Mouse (Mus musculus): Measurements from ENCODE around the gene Spn.

The Spn gene

DNA sequence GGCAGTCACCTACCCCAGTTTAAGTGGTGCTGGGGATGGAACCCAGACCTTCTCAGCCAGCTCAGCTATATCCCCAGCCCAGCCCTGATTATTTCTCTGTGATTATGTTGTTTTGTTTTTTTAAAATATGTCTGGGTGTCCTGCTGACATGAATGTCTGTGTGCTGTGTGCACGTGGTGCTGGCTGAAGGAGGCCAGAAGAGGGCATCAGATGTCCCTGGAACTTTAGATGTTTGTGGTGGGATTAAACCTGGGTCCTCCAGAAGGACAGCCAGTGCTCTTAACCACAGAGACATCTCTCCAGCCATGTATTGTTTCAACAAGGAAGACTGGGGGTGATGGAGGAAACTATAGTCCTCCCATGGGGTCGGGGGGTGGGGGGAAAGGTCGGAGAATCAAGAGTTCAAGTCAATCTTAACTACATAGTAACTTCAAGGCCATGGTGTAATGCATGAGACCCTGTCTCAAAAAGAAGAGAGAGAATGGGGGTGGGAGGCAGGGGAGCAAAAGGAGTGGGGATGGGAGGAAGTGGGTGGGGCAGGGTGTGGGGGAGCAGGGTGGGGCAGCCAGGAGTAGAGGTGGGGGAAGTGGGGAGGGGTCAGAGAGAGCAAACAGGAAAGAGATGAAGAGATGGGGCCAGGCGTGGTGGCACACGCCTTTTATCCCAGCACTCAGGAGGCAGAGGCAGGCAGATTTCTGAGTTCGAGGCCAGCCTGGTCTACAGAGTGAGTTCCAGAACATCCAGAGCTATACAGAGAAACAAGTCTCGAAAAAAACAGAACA, 3.2 kb upstream of the Spn start:
- no peak for DNase-seq

- DNase-seq = no peak
Measured at GRCm38 (mm10) chr7:127139562-127139961, 1.9 kb upstream of the Spn start.

- no peak for DNase-seq
Measured at GRCm38 (mm10) chr7:127139100-127139499, 1.5 kb upstream of the Spn start.

DNA sequence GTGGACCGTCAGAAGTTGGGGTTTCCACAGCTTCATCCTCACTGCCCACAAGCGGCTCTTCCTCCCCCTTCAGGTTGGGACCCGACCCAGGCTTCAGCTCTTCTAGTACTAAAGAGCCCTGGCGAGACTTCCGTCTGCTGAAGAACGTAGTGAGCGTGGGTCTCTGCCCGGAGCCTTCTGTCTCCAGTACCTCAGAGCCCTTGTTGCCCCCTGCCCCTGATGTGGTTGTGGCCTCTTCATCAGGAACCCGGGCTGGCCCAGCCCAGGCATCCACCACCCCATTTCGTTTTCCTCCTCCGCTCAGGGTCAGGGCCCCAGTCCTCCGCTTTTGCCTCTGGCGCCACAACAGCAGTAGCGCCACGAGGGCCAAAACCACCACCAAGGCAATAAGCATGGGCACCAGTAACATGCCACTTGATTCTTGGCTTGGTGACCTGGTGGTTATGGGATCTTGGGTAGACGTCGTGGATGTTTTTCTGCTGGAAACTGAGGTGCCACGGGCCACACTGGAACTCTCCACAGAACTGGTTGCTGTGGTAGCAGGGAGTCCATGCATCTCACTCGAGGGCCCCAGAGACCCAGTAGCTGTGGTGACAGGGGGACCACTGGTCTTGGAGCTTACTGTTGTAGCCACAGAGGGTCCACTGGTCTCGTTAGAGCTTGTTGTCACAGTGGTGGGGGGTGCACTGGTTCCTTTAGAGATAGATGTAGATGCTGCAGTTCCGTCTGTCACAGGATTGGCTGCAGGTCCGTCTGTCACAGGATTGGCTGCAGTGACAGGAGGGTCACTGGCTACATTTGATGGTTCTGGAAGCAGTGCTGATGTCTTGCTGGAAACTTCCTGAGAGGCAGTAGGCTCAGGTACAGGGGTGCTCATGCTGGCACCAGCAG, 1.2 kb downstream of the Spn start:
- no peak for DNase-seq

DNA sequence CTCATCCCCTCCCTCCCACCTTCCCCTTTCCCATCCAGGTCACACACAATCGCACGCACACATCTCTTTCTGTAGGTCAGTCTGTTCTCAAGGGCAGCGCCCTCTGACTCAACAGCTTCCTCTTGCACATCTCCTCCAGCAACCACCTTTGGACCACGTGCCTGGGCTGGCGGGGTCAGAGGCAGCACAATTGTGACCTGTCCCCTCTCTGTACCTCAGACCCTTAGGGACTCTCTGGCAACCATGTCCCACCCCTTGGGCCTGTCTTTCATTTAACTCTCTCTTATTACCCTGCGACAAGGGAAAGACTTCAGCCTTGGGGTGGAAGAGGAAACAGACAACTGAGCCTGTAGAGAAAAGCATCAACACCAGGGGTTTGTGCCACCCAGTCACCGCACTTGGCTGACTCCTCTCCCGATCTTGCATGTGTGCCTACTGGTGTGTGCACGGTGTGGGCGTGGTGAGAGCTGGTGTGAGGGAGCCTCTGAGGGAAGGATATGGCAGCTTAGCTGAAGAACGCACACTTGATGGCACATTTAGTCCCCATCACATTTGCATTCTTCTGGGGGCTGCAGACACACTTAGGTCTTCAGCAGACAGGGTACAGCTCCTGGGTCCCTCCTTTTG, 2.7 kb downstream of the Spn start:
- DNase-seq = no peak

DNA sequence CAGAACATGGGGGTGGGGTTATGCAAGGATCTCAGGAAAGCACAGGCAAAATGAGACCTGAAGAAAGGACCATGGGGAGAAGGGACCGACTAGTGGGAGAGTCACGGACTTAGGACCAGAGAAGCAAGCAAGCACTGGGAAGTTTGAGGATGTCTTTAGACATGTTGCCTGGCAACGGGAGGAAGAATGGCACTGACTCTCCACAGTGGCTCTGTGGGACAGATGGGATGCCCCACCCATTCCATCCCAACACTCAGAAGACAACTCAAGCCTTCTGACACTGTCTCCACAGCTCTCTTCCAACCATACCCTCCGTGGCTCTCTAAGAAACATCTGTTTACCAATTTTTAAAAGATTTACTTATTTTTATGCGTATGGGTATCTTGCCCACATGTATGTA, 4.5 kb downstream of the Spn start:
- DNase-seq = no peak

DNA sequence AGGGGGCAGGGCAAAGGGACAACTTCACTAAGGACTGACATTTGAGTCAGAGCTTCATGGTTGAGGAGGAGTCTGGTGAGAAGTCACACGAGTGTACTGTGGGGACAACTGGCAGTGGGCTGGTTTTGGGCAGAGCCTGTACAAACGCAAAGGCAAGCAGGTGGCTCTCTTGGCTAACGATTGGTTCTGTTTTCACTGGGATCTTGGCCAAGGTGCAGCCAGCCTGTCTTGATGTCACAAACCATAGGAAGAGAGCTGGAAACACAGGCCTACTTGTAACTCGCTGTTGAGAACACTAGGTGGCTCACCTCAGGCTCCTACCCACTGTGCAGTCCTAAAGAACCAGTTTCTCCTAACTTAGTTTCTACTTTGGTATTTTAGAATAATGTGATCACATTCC, 8.0 kb downstream of the Spn start:
- DNase-seq = peak; percentile 63

DNA sequence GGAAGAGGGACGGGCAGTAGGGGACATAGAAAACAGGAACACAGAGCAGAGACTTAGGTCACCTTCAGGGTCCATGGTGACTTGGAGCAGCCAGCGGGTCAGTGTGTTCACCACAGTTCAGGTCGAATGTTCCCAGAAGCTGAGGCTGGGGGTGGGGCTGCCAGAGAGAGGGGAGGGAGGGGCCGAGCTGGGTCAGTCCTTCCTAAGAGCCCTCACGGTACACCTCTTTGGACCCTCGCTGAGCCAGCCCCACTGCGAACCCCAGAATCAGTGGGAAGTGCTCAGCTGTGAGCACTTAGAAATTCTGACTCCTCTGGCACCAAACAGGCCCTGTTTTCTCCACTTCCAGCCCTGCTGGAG, 15.7 kb downstream of the Spn start, which contains the start of gene Qprt:
Gene Qprt, minus strand, starts transcription at position 316 of the 360 bp plus-strand sequence.
- peak; percentile 63 for DNase-seq

DNA sequence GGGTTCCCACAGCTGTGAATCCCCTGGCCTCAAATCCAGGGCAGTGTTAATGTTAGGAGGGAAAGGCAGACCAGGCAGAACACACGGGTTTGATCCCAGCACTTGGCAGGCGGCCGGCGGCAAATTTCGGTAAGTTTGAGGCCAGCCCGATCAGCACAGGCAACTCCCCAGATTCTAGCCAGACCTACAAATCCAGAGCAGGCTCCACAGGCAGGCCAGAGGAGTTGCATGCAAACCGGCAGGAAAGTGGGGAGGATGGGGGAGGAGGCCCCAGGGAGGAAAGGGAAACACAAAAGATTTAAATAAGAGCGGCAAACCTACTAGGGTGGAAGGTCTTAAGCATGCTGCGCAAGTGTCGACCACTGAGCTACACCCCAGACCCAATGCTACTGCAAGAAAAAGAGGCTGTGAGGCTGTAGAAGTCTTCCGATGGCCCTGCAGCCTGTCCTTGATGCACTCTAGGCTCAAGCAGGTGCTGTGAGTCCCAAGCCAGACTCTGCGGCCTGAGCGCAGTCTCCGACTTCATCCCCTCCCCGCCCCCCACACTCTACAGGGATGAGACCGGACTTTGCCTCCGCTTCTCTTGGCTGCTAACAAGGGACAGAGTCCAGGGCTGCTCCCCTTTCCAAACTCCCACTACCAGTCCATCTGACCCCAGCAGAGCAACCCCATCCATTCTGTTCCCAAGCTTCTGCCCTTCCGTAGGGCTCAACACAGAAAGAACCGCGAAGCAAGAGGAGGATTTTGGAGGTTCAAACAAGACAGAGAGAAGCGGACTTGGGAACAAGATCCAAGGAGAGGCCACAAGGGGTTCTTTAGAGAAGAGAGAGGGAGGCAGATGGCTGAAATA, 16.3 kb downstream of the Spn start:
- DNase-seq = peak; percentile 89

DNA sequence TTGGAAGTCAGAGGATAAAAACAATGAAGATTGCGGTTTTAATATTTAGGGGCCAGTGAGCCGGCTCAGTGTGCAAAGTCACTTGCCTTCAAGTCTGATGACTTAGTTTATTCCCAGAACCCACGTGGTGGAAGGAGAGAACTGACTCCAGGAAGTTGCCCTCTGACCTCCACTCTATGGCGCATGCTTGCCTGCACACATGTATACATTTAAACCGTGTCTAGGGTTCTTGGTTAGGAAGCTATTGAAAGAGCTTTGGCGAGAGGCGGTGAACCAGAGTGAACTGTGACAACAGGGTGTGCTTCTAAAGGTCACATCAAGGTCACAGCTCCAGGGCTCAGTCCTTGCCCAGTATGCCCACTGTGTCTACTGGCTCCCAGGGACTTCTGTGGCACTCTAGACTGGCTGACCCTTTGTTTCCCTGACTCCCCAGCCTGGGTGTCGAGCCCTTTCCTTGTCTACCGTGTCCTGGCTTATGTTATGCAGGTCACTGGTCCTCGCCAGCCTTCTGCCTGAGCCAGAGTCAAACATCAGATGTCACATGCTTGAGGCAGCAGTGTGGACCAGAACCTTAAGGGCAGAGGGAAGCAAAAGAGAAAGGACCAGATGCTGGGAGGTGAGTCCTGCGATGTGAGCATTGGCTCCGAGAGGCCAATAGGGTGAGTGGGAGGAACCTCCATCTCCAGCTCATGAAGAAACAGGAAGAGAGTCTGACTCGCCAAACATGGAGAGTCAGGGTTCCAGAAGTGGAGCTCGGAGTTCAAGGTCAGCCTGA, 18.8 kb downstream of the Spn start:
- DNase-seq = peak; percentile 49

DNA sequence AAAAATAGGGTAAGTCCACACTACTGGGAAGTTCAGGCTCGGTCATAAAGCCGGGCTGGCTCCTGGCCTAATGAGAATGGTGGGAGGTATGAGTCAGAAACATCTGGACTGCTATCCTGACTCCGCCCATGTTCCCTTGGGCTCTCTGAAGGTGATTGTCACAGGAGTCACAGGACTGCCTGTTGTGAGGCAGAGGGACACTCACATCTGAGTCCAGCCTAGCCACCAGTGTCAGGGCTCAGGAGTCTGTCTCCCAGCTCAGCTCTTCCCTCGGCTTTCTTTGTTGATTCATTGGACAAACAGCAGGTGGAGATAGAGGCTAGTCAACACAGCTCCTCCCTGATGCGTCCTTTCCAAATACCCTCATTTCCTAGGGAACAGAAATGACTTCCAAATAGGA, 19.7 kb downstream of the Spn start:
- DNase-seq = peak; percentile 49

DNA sequence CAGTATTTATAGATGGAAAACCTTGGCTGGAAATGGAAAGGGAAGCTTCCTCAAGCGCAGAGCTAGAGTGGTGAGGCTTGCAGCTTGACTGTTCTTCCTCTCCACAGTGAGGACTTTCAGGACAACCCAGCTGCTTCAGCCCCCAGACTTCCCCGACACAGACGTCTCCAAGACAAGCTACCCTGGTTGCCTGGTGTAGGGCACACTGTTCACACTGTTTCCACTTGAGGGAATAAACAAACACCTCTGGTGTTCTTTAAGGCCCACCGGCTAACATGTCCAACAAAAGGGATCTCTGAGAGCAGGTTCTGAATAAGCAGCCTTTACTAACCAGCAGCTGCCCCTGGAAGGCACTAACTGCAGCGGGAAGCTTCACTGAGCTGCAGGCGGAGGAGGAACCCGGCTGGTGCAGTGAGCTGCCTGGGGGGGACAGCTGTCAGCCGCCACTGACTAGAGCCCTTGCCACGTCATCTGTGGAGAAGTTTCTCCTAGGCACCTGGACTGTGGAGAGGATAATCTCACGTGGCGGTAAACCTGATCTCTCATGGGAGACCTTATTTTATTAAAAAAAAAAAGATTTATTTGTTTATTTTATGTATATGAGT, 21.2 kb downstream of the Spn start:
- no peak for DNase-seq

- no peak for DNase-seq
Measured at GRCm38 (mm10) chr7:127114920-127115319, 22.7 kb downstream of the Spn start.

DNA sequence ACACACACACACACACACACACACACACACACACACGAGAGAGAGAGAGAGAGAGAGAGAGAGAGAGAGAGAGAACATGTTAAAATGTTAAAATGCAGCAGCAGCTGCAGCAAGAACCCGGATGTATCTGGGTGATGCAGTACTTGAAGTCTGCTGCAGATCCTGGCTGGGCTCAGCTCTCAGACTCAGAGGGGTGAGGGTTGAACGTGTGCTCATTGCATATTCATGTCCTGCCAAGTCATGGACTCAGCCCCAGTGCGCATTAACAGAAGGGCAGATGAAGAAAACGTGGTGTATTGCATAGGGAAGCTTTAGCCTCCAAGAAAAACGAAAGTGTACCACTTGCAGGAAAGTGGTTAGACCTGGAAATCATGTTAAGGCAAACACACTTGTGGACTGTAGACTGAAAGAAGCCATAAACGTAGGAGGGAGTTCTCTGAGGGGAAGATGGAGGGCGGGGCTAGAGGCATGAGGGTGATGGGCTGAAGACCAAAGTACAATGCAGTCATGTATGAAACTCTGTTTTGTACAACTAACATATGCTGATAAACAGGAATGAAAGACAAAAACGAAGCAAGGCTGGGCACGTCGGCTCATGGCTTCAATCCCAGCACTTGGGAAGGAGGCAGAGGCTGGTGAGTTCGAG, 23.9 kb downstream of the Spn start:
- DNase-seq = peak; percentile 77

DNA sequence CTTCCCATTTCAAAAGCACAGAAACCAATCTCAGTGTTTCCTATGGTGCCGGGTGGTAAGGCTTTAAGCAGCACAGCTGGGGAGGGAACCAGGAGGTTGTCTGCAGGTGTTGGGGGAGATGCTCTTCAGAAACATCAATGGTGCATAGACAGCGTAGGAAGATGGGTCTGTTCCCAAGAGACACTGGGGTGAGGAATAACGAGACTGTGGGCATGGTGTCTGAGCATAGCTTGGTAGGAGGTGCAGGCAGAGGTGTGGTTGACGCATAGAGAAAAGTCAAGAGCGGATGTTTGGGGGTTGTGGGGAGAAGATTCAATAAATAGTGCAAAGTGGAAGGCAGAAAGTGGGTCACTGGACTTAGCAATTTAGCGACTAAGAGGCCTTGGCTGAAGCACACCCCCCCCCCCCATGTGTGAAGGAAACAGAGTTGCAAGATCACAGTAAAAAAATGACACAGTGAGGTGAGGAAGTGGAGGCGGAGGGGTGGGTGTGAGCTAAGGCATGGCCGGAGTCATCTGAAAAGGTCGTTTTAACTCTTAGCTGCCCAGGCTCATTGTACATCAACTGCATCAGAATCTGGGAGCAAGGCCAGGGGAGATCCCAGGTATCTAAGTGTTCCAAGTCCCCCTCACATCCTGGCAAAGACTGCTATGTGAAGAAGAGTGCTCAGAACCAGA, 24.6 kb downstream of the Spn start:
- DNase-seq = no peak

GRCm38 (mm10) chr7:127112251-127112841, 25.3 kb downstream of the Spn start:
- no peak for DNase-seq

DNA sequence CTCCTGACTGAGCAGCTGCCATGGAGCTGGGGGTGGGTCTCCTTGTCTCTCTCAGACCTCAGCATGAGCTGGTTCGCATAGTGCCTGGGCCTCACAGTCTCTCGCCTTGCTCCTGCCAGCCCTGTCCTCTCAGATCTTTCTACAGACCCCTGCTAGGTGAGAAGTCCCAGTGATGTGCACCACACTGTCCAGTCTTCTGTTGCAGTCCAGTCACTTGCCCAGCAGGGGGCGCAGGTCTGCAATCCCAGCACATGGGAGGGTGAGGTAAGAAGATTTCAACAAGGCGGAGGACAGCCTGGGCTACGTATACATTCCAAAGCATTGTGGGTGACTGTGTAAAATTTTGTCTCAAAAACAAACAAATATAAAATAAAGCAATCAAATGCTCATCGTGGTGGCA, 26.2 kb downstream of the Spn start:
- peak; percentile 68 for DNase-seq

GRCm38 (mm10) chr7:127110239-127111007, 27.2 kb downstream of the Spn start:
- peak; percentile 75 for DNase-seq

- no peak for DNase-seq
Measured at GRCm38 (mm10) chr7:127105551-127105950, 32.1 kb downstream of the Spn start.
